Mouse (Mus musculus): ENCODE data around the gene Csnk1e.

- TF ChIP-seq GATA1 (IDR thresholded peaks at IDR 0.05; ENCODE audit: low read length) (no peak), TAL1 (IDR thresholded peaks at IDR 0.05; ENCODE audit: low read length) (no peak)
Observed at GRCm38 (mm10) chr15:79437541-79438208, 17.7 kb downstream of the Csnk1e start.

Data from erythroblast, embryonic 14.5 days (primary cell).